Mouse (Mus musculus) testis, postnatal 10 days (tissue): ENCODE measurements around the gene Lats1.
"Not testable (repeated sequence)": the region's sequence is repeated elsewhere in the genome, so short reads cannot be mapped to it uniquely, and the experiment has no call there.

Experiments used
- DNase-seq: peaks from one replicate; pipeline ENCODE4 v3.0.0; 2021; ENCODE audit warnings: low spot score

Gene Lats1

GRCm38 (mm10) chr10:7726501-7726812, 45.4 kb downstream of the Lats1 start:
- no peak for DNase-seq

- no peak for DNase-seq
These were observed 46.0 kb downstream of the Lats1 start for GRCm38 (mm10) chr10:7727011-7727410.

- DNase-seq = no peak
These were observed 50.6 kb downstream of the Lats1 start for GRCm38 (mm10) chr10:7731582-7731981.

- DNase-seq = no peak
These were observed 56.1 kb downstream of the Lats1 start for GRCm38 (mm10) chr10:7737122-7737521.

GRCm38 (mm10) chr10:7737914-7738313, 56.9 kb downstream of the Lats1 start:
- DNase-seq = no peak

GRCm38 (mm10) chr10:7745528-7745927, 64.5 kb downstream of the Lats1 start:
- not testable (repeated sequence) for DNase-seq

GRCm38 (mm10) chr10:7748752-7749151, 67.7 kb downstream of the Lats1 start:
- no peak for DNase-seq

GRCm38 (mm10) chr10:7757544-7757943, 76.5 kb downstream of the Lats1 start:
- no peak for DNase-seq
